Mouse (Mus musculus) G1E (cell line): ENCODE data around the gene Palb2. TPM values are rescaled to one million over a fixed set of nuclear protein-coding genes. Genes with fewer than 3 reads are reported as not detected.
A peak's percentile ranks its signal among the peaks of the same experiment; 100 is the strongest.

Experiments used
- ATAC-seq: 2 replicates; pipeline ENCODE4 v1.8.0; 2016; ENCODE audit warnings: mild to moderate bottlenecking; ENCODE audit not compliant: insufficient number of reproducible peaks, poor library complexity, low FRiP score, severe bottlenecking; ENCODE audit errors: extremely low read depth
- DNase-seq: peaks from one replicate; pipeline ENCODE4 v3.0.0; 2012; ENCODE audit warnings: low spot score
- H3K27me3 ChIP-seq: 2 replicates; pipeline ENCODE4 v1.6.1; 2012; ENCODE audit warnings: mild to moderate bottlenecking, low read length, inconsistent platforms; ENCODE audit not compliant: insufficient read depth
- H3K36me3 ChIP-seq: replicated peaks from 2 replicates; pipeline ENCODE3; 2012; ENCODE audit warnings: mild to moderate bottlenecking, inconsistent platforms
- H3K4me1 ChIP-seq: 2 replicates; pipeline ENCODE4 v1.6.1; 2012; ENCODE audit warnings: low read depth, low read length, inconsistent platforms, mixed read lengths; ENCODE audit not compliant: insufficient read depth
- H3K4me3 ChIP-seq: 2 replicates; pipeline ENCODE4 v1.5.1; 2012; ENCODE audit warnings: low read depth, mild to moderate bottlenecking, inconsistent platforms, low read length, moderate library complexity, mixed read lengths
- H3K9me3 ChIP-seq: replicated peaks from 2 replicates; pipeline ENCODE4 v1.6.1; 2012; ENCODE audit warnings: inconsistent platforms
- CTCF ChIP-seq: IDR thresholded peaks from 2 replicates; pipeline ENCODE4 v1.5.1; 2012; ENCODE audit warnings: low read depth, low read length, inconsistent platforms, mixed read lengths
- GATA1 ChIP-seq: IDR thresholded peaks from 2 replicates; pipeline ENCODE4 v1.6.1; 2012; ENCODE audit warnings: borderline replicate concordance, low read length, inconsistent platforms, mixed read lengths
- GATA2 ChIP-seq: IDR thresholded peaks from 2 replicates; pipeline ENCODE4 v1.6.1; 2012; ENCODE audit warnings: low read depth, low read length, inconsistent platforms, borderline replicate concordance
- POLR2AphosphoS5 ChIP-seq: IDR thresholded peaks from 2 replicates; pipeline ENCODE4 v1.6.1; 2012; ENCODE audit warnings: low read depth, low read length, inconsistent platforms; ENCODE audit not compliant: insufficient replicate concordance
- TAL1 ChIP-seq: conservative IDR thresholded peaks from 2 replicates; pipeline ENCODE4 v1.6.1; 2012; ENCODE audit warnings: low read depth, low read length, inconsistent platforms, mixed read lengths
- polyA plus RNA-seq: library from polyadenylated mRNA; stranded (reverse); fragments of >175 nt; gene quantifications from 2 replicates; pipeline ENCODE4 v1.2.3, GENCODE M21; 2012
- total RNA-seq, 2 experiments: library from RNA; stranded (forward) in 1 of 2; stranded (reverse) in 1 of 2; fragments of 200-1000 nt in 1 of 2; fragments of >200 nt in 1 of 2; fragmentation: Nextera tagmentation in 1 of 2; gene quantifications; 2 replicates each; pipeline ENCODE4 v1.2.3; 2014 to 2017

Palb2 gene
- total and polyA plus RNA-seq, 3 experiments, result 6.4 to 49.8 (median 41.1) TPM

DNA sequence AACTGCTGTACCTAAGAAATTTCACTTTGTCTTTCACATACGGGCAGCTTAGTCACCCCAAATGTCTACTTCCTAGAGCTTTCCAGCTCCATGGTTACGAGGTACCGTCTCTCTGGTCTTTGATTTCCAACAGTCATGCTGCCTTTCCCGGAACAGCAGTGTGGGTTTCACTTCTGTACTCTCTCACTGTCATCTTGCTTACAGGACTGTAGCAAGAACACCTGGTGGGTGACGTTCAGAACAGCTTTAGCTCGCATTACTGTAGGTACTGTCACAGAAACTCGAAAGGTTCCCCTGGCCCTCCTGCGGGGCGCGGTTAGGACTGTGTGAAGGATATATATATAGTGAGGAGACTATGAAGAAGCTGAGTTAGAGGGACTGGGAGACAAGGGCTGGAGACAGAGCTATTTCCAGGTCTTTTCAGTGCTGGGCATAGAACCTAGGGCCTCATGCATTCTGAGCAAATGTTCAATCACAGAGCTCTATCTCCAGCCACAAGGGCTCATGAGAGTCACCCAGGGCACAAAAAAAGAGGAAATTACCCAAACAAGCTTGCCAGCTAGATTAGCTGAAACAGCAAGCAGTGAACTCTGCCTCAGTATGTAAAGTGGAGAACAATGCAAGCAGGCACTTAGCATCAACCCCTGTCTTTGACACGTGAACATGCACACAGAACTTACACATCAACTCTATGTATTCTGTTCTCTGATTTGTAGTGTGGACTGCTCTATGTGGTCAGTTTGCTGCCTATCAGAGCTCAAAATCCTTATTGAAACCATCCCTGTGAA is 45.4 kb downstream of the Palb2 start:
- Histone ChIP-seq H3K27me3 (no peaks in the 10 kb centered on the region), H3K36me3 (peaks cover 89% of the 10 kb centered on the region), H3K9me3 (no peaks in the 10 kb centered on the region), H3K4me1 (peaks cover 8% of the 10 kb centered on the region; the same call in 1 of the 2 replicates), H3K4me3 (no peak overlapping the region)
- DNase-seq (no peak), ATAC-seq (peak; percentile 15; the same call in 1 of the 2 replicates)
- TF ChIP-seq GATA2, result no peak

DNA sequence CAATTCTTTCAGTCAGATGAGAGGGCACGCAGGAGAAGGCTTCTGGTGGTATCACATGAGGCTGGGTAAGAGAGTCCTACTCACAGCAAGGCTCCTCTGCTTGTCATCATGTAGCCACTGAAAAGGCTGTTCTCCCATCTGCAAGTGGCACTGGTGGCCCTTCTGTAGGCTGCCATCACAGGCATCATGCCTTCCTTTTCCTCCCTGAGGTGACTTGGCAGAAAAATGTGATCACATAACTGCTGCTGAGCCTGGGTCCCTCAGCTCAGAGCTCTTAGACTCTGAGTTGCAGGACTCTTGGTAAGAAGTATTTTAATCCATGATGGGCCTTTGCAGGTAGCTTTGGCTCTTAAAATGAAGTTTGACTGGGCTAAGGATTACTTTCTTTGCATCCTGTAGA is 51.7 kb downstream of the Palb2 start:
- no peaks in the 10 kb centered on the region for H3K9me3 ChIP-seq
- peaks cover 90% of the 10 kb centered on the region for H3K36me3 ChIP-seq
- ATAC-seq (no peak), DNase-seq (no peak)
- H3K4me3 ChIP-seq, result no peak overlapping the region
- no peak for TF ChIP-seq POLR2AphosphoS5
- no peak for TF ChIP-seq CTCF
- TF ChIP-seq TAL1, result no peak
- no peak for TF ChIP-seq GATA1
- TF ChIP-seq GATA2, result no peak
- H3K27me3 ChIP-seq, result no peaks in the 10 kb centered on the region
- H3K4me1 ChIP-seq, result peaks cover 2% of the 10 kb centered on the region; the same call in 1 of the 2 replicates

DNA sequence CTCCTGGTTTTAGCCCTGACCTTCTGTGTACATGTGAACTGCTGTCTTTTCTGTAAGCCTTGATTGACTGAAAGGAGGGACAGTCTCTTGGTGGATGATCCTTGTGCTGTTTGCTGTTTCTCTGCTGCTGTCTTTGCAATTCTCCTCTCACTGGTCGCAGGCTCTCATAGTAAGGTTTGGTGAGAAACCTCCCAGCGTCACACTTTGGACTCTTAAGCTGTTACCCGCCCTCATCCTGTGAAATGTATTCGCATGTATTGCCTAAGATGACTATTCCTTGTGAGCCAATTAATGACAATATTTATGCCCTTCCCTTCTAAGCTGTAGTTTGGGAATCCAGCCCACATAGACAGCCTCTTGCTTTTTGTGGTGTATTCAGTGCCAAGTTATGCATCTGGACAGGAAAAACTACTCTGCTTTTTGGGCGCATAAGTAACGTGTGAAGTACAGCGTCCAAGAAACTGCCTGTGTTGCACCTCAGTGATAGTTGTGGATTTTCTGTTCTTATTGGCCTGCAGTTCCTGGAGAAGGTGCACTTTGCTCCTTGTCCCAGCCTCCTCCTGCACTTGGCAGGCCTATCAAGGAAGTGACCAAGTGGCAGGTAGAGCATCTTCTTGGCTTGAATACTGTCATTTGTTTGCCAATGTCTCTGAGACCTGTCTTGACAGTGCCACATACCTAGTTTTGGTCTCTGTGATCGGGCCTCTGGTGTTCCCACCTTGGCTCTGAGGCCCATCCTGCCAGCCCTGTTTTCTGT is 52.8 kb downstream of the Palb2 start:
- TF ChIP-seq TAL1, result no peak
- no peak for TF ChIP-seq GATA1
- TF ChIP-seq POLR2AphosphoS5, result no peak
- no peak for TF ChIP-seq CTCF
- no peak for TF ChIP-seq GATA2
- Histone ChIP-seq H3K4me3 (no peak overlapping the region), H3K4me1 (peaks cover 2% of the 10 kb centered on the region; the same call in 1 of the 2 replicates), H3K9me3 (no peaks in the 10 kb centered on the region), H3K27me3 (no peaks in the 10 kb centered on the region), H3K36me3 (peaks cover 90% of the 10 kb centered on the region)
- ATAC-seq (no peak), DNase-seq (no peak)

DNA sequence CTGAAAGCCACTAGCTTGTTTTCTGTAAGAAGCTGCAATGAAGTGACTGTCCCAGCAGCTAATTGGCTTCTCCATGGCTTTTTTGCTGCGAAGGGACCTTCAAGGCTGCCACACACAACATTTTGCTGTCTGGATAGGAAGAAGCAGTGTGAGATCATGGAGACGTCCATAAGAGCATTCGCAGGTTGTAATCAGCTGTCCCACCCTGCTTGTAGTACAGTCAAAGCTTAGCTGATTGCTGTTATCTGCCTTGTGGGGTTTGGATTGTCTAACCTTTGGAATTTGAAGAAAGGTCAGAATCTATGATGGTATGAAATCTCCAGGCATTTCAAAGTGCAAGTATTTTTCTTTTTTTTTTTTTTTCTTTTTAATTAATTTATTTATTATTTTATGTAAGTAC is 58.4 kb downstream of the Palb2 start:
- H3K4me3 ChIP-seq, result no peak overlapping the region
- H3K4me1 ChIP-seq, result peaks cover 5% of the 10 kb centered on the region
- H3K27me3 ChIP-seq, result no peaks in the 10 kb centered on the region
- peaks cover 94% of the 10 kb centered on the region for H3K36me3 ChIP-seq
- H3K9me3 ChIP-seq, result no peaks in the 10 kb centered on the region
- DNase-seq (no peak), ATAC-seq (no peak)
- no peak for TF ChIP-seq GATA1
- TF ChIP-seq GATA2, result no peak

DNA sequence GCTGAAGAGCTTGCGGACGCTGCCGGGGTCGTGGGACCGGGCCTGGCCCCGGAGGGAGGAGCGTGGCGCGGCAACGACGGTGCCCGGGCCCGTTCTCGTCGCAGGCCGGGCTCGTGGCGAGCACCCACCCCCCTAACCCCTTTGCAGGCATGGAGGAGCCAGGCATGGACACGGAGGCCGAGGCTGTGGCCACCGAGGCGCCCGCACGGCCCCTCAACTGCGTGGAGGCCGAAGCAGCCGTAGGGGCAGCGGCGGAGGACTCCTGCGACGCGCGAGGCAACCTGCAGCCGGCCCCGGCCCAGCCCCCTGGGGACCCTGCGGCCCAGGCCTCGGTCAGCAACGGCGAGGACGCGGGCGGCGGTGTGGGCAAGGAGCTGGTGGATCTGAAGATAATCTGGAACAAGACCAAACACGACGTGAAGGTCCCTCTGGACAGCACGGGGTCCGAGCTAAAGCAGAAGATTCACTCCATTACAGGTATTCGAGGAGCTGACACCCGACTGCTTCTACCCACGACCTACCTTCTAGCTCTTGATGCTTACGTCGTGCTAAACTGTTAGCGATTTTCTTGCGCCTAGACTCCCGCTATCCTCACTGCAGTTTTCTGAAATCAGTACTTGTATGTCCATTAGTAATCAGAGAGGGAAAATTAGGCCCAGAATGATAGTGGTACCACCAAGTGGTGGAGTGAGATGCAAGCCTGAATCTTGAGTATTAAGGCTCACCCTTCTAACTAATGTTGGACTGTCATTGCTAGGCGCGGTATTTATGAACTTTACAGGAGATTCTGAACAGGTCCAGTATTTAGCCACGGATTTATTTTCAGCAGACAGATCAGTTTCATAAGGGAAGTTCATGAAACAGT is 65.0 kb downstream of the Palb2 start:
- no peaks in the 10 kb centered on the region for H3K9me3 ChIP-seq
- peaks cover 41% of the 10 kb centered on the region for H3K4me1 ChIP-seq
- DNase-seq (no peak), ATAC-seq (no peak)
- H3K4me3 ChIP-seq, result peak overlapping the region; percentile 100
- peaks cover 48% of the 10 kb centered on the region for H3K36me3 ChIP-seq
- H3K27me3 ChIP-seq, result no peaks in the 10 kb centered on the region
- TF ChIP-seq POLR2AphosphoS5 (no peak), GATA1 (no peak), GATA2 (no peak), CTCF (no peak), TAL1 (no peak)

DNA sequence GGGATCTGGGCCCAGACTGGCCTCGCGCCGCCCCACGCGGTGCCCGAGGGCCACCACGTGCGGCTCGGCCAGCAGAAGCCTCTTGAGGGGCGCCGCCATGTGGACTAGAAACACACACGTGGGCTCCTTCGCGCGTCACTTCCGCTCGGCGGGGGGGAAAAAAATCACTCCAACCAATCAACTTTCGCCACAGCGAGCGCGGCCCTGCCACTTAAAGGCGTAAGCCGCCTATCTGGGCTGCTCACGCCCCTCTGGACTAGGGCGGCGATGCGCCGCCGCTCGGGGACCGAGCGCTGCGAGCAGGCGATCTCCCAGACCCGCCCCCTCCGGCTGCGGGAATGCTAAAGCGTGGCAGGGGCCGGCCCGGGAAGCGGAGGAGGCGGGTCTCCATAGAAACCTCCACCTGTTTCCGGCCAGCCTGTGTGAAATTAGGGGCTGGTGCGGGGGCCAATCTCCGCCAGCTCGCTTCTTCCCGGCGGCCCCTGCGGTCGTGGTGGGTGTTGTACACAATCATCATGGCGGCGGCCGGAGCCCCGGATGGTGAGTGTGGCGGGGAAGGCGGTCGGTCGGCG is 65.8 kb downstream of the Palb2 start, which contains the start of the genes Ubfd1 and Ears2:
Gene Ubfd1 (plus strand): TSS at position 231 of the 572 bp plus-strand sequence.
Gene Ears2 (minus strand): TSS at position 319 of the 572 bp plus-strand sequence.
- peak within 1 kb of the TSS; percentile 100 for H3K4me3 ChIP-seq
- DNase-seq, result peak; percentile 92
- ATAC-seq, result peak; percentile 84
- no peak for TF ChIP-seq CTCF
- TF ChIP-seq GATA2, result no peak
- no peak for TF ChIP-seq POLR2AphosphoS5
- TF ChIP-seq TAL1, result no peak
- TF ChIP-seq GATA1, result no peak
- H3K9me3 ChIP-seq, result no peaks in the 10 kb centered on the region
- peaks cover 48% of the 10 kb centered on the region for H3K36me3 ChIP-seq
- H3K27me3 ChIP-seq, result no peaks in the 10 kb centered on the region
- peaks cover 42% of the 10 kb centered on the region for H3K4me1 ChIP-seq
